Mouse (Mus musculus) adrenal gland, adult 2 months (tissue): ENCODE measurements around the gene Fam241b. TPM values are rescaled to one million over a fixed set of nuclear protein-coding genes. Genes with fewer than 3 reads are reported as not detected.
"Not testable (repeated sequence)": the region's sequence is repeated elsewhere in the genome, so short reads cannot be mapped to it uniquely, and the experiment has no call there.

Source experiments
- DNase-seq: peaks from one replicate; pipeline ENCODE4 v3.0.0; 2021
- polyA plus RNA-seq: library from polyadenylated mRNA; depleted of rRNA; stranded (reverse); fragments of >200 nt; gene quantifications from 2 replicates; pipeline ENCODE4 v1.2.3, GENCODE M21; 2012; rRNA removed
- total RNA-seq, 2 experiments: library from RNA; stranded (reverse); gene quantifications; 2 replicates each; pipeline ENCODE4 v1.2.3; 2021

Gene Fam241b
- total and polyA plus RNA-seq, 3 experiments = 4.1 to 7.4 (median 5.6) TPM

GRCm38 (mm10) chr10:62071346-62071745, 72.4 kb downstream of the Fam241b start:
- not testable (repeated sequence) for DNase-seq

GRCm38 (mm10) chr10:62070636-62071035, 73.1 kb downstream of the Fam241b start:
- DNase-seq = no peak

DNA sequence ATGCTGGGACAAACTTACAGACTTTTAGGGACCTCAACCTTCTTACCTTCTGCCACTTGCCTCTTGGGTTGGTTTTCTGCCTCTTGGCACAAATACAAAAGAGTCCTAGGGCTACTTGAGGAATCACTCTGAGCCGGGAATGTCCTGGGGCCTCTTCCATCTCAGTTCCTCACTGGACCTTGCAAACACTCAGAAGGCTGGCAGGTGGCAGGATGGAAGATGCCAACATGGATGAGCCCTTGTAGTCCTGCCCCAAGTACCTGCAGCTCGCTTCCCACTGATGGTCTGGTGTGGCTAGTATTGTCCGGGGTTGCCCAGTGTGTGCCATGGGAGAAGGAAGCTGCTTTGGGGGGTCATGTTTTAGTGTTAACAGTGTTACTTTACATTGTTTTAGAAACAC, 73.8 kb downstream of the Fam241b start:
- no peak for DNase-seq

DNA sequence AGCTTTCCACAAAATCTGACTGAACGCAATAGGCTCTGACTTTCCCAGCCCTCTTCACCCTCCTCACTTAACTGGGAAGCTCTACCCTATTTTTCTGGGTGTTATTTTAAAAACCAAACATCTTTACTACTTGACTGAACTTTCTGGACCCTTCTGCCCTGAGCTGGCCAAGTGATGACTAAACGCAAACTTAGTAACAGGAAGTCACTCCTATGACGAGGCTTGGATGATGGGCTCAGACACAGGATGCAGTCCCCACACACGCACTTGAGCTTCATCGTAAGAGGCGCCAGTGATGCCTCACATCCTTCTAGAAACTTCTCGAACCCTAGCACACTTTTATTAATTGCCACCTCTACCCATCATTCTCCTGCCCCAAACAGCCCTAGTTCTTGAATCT, 74.3 kb downstream of the Fam241b start:
- DNase-seq = no peak

DNA sequence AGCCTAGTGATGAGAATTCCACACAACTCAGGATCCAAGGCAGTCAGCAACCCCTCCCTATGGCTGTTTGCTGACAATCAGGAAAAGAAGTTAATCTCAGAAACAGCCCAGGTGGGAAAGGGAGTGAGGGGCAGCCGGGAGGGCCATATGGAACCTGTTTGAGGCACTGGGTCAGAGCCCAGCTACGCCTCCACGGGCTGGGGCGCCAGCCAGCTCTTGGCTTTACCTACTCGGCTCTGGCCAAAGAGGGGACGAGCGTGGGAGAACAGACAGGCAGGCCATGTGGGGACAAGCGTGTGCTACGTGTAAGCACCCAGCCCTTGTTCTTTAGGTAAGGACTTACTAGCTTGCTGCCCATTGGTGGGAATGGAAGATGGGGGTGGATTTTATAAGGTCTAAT, 75.2 kb downstream of the Fam241b start:
- no peak for DNase-seq

- peak; percentile 30 for DNase-seq
Measured at GRCm38 (mm10) chr10:62066213-62066612, 77.5 kb downstream of the Fam241b start.

GRCm38 (mm10) chr10:62062786-62063185, 80.9 kb downstream of the Fam241b start:
- DNase-seq = no peak

GRCm38 (mm10) chr10:62060969-62061678, 82.6 kb downstream of the Fam241b start:
- no peak for DNase-seq

- no peak for DNase-seq
Measured at GRCm38 (mm10) chr10:62060224-62060913, 83.4 kb downstream of the Fam241b start.

DNA sequence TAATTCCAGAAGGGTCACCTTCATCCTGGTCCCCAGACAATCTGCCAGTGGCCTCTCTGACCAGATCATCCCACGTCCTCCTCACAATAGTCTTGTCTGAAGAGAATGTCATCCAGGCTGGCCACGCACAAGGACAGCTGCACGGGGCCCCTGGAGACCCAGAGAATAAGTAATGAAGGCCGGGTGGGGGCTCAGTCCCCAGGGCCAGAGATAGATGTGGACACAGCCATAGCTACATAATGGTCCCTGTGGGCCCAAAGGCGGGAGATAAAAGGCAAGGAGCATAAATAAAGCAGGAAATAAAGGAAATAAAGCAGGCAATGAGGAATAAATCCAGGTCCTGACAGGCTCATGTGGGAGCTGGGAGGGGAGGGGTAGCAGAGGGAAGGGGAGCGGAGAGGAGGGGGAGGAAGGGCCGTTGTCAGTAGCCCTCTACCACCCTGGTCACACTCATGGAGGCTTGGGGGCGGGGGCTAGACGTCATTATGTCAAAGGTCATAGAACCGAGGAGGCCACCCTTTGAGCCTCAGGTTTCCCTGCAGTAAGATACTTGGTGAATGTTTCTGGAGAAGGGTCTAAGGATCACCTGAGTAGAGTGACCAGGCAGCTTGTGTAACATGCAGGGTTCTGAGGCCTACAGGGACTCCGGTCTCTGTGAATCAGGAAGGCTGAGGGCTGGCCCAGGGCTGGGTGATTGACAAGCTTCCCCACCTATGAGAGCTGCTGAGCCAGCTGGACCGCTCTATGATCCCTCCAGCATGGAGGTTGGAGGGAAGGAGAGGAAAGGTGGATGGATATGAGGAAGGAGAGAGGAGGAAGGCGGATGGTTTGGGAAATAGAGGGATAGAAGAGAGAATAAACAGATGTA, 85.0 kb downstream of the Fam241b start:
- no peak for DNase-seq

Other genes starting within 250 kb of the Fam241b start
- 1 to 10 TPM; 5.7 to 9.0 TPM for gene Col13a1, start 164.8 kb downstream of the Fam241b start, total RNA-seq
- gene Col13a1, start 164.8 kb downstream of the Fam241b start, polyA plus RNA-seq = 2.7 and 3.2 TPM in 2 replicates
- gene Neurog3, start 10.8 kb downstream of the Fam241b start, total RNA-seq = not detected
- gene Neurog3, start 10.8 kb downstream of the Fam241b start, polyA plus RNA-seq = 0.07 TPM in 1 of 2 replicates, not detected in the other
- gene Tspan15, start 87.3 kb upstream of the Fam241b start, total RNA-seq = 10 to 100 TPM; 14.4 to 22.5 TPM
- gene Tspan15, start 87.3 kb upstream of the Fam241b start, polyA plus RNA-seq = 66.3 and 71.2 TPM in 2 replicates
- 10 to 100 TPM; 21.8 to 64.4 TPM for gene Tacr2, start 108.5 kb upstream of the Fam241b start, total RNA-seq
- 146 and 235 TPM in 2 replicates for gene Tacr2, start 108.5 kb upstream of the Fam241b start, polyA plus RNA-seq
- gene Hk1, start 236.0 kb upstream of the Fam241b start, total RNA-seq = 10 to 100 TPM; 23.7 to 40.0 TPM
- gene Hk1, start 236.0 kb upstream of the Fam241b start, polyA plus RNA-seq = 25.5 and 26.9 TPM in 2 replicates